Comparison of ENCODE assay signal across 9 mouse cellular contexts in the genomic region with DNA sequence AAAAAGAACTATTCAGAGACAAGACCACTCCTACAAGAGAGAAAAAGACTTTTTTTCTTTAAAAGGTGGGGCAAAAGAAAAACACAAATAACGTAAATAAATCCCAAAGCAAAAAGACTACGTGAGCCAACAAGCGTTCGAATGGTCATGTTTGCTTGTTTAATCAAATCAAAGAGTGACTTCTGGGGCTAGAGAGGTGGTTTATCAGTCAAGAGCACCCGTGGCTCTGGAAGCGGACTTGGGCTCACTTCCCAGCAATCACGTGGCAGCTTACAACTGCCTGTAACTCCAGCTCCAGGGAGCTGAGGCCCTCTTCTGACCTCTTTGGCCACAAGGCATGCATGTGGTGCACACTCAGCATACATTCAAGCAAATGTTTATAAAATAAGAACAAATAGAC. TPM values are rescaled to one million over a fixed set of nuclear protein-coding genes. Genes with fewer than 3 reads are reported as not detected.
DNase-seq lines count a peak whose midpoint lies in the region; ATAC-seq lines count a peak whose summit lies in the region.
"Had no signal": no experiment of that assay in that cellular context is flagged by ENCODE, and none has a peak within 500 bp of the region (broad histone marks: within the 10 kb centered on the region; RNA-seq: fewer than 3 reads in every experiment).

No protein-coding gene starts in this region.

- H3K4me3 ChIP-seq in forebrain, embryonic 16.5 days (replicated peaks; ENCODE audit: low read length): no peak overlapping the region
- no peak overlapping the region for H3K4me3 ChIP-seq in midbrain, embryonic 16.5 days (ENCODE audit: low read depth, low read length)
- H3K4me3 ChIP-seq: neural tube, embryonic 12.5 days had no signal

- H3K9ac ChIP-seq in forebrain, embryonic 16.5 days (replicated peaks; ENCODE audit: low read depth, low read length): no peak overlapping the region
- no peak overlapping the region for H3K9ac ChIP-seq in midbrain, embryonic 16.5 days (ENCODE audit: low read depth, low read length)
- H3K9ac ChIP-seq: neural tube, embryonic 12.5 days had no signal

- H3K27ac ChIP-seq in forebrain, embryonic 16.5 days (ENCODE audit: low read length): no peak overlapping the region
- no peak overlapping the region for H3K27ac ChIP-seq in midbrain, embryonic 16.5 days (ENCODE audit: low read length)
- H3K27ac ChIP-seq: neural tube, embryonic 12.5 days had no signal

- no peaks in the 10 kb centered on the region for H3K27me3 ChIP-seq in forebrain, embryonic 16.5 days (replicated peaks; ENCODE audit: control insufficient read depth, insufficient read depth, low read length)
- no peaks in the 10 kb centered on the region for H3K27me3 ChIP-seq in midbrain, embryonic 16.5 days (ENCODE audit: control insufficient read depth, insufficient read depth, low read depth, low read length)
- H3K27me3 ChIP-seq: neural tube, embryonic 12.5 days had no signal

- H3K4me2 ChIP-seq in forebrain, embryonic 16.5 days (ENCODE audit: low read length): no peak overlapping the region
- H3K4me2 ChIP-seq in midbrain, embryonic 16.5 days (ENCODE audit: low read length): no peak overlapping the region
- H3K4me2 ChIP-seq: neural tube, embryonic 12.5 days had no signal

- H3K4me1 ChIP-seq in forebrain, embryonic 16.5 days (replicated peaks; ENCODE audit: control insufficient read depth, insufficient read depth, low read length): no peaks in the 10 kb centered on the region
- no peaks in the 10 kb centered on the region for H3K4me1 ChIP-seq in midbrain, embryonic 16.5 days (ENCODE audit: control insufficient read depth, insufficient read depth, low read length)
- H3K4me1 ChIP-seq: neural tube, embryonic 12.5 days had no signal

- ATAC-seq in megakaryocyte progenitor cell, adult 5-6 weeks (replicated peaks; ENCODE audit: poor library complexity): peak; percentile 70
- ATAC-seq in forebrain, embryonic 16.5 days: no peak
- no peak for ATAC-seq in midbrain, embryonic 16.5 days

- WGBS in forebrain, embryonic 16.5 days: 69% methylated on average over 7 of the region's 7 CpGs
- WGBS in midbrain, embryonic 16.5 days: 57% methylated on average over 7 of the region's 7 CpGs

- no peaks in the 10 kb centered on the region for H3K9me3 ChIP-seq in forebrain, embryonic 16.5 days (ENCODE audit: control insufficient read depth, low read length)
- no peaks in the 10 kb centered on the region for H3K9me3 ChIP-seq in midbrain, embryonic 16.5 days (replicated peaks; ENCODE audit: control insufficient read depth, low read length, poor library complexity, severe bottlenecking)
- H3K9me3 ChIP-seq: neural tube, embryonic 12.5 days had no signal

- DNase-seq in cerebellum, postnatal 10 days: peak; percentile 41 to 58
- no peak for DNase-seq in cerebellum, postnatal 4 days (ENCODE audit: low spot score in 2 of 2)
- peak; percentile 76 for DNase-seq in adrenal gland, postnatal 14 days
- DNase-seq in heart, adult 8-10 months (ENCODE audit: low spot score): peak; percentile 86
- peak; percentile 78 for DNase-seq in kidney, postnatal 14 days

- no peaks in the 10 kb centered on the region for H3K36me3 ChIP-seq in forebrain, embryonic 16.5 days (ENCODE audit: control insufficient read depth, insufficient read depth)
- H3K36me3 ChIP-seq in midbrain, embryonic 16.5 days (ENCODE audit: control insufficient read depth, insufficient read depth, low read length): no peaks in the 10 kb centered on the region
- H3K36me3 ChIP-seq: neural tube, embryonic 12.5 days had no signal

RNA-seq across cellular contexts. Expression of a gene that starts 35.4 kb away (rescaled TPM):
- 105 and 106 TPM in 2 replicates for total RNA-seq in adrenal gland, postnatal 14 days (2021)
- total RNA-seq in heart, adult 8-10 months (2022): 100 to 1,000 TPM; 116 to 131 (median 129) TPM
- total RNA-seq in megakaryocyte progenitor cell, adult 5-6 weeks (2015): 42.7 and 46.2 TPM in 2 replicates
- 36.6 and 39.2 TPM in 2 replicates for total RNA-seq in megakaryocyte progenitor cell, adult 5-6 weeks (2017)
- polyA plus RNA-seq in forebrain, embryonic 16.5 days (2015; fragmentation: Nextera tagmentation; extraction: Ambion mirVana): 8.9 and 10.7 TPM in 2 replicates
- polyA plus RNA-seq in midbrain, embryonic 16.5 days (2015; fragmentation: Nextera tagmentation; extraction: Ambion mirVana): 10.4 and 11.1 TPM in 2 replicates

RNA-seq across cellular contexts. Expression of a gene that starts 43.7 kb away (rescaled TPM):
- 80.3 and 82.7 TPM in 2 replicates for total RNA-seq in adrenal gland, postnatal 14 days (2021)
- 10 to 100 TPM; 18.7 to 28.6 (median 22.0) TPM for total RNA-seq in heart, adult 8-10 months (2022)
- total RNA-seq in megakaryocyte progenitor cell, adult 5-6 weeks (2015): 32.2 and 33.3 TPM in 2 replicates
- 34.7 and 36.3 TPM in 2 replicates for total RNA-seq in megakaryocyte progenitor cell, adult 5-6 weeks (2017)
- 55.9 and 56.1 TPM in 2 replicates for polyA plus RNA-seq in forebrain, embryonic 16.5 days (2015; fragmentation: Nextera tagmentation; extraction: Ambion mirVana)
- 48.0 and 51.7 TPM in 2 replicates for polyA plus RNA-seq in midbrain, embryonic 16.5 days (2015; fragmentation: Nextera tagmentation; extraction: Ambion mirVana)

RNA-seq across cellular contexts. Expression of a gene that starts 49.8 kb away (rescaled TPM):
- 0.59 TPM in 1 of 2 replicates, not detected in the other for total RNA-seq in adrenal gland, postnatal 14 days (2021)
- not detected for total RNA-seq in heart, adult 8-10 months (2022)
- not detected in 2 replicates for total RNA-seq in megakaryocyte progenitor cell, adult 5-6 weeks (2015)
- total RNA-seq in megakaryocyte progenitor cell, adult 5-6 weeks (2017): not detected in 2 replicates
- polyA plus RNA-seq in forebrain, embryonic 16.5 days (2015; fragmentation: Nextera tagmentation; extraction: Ambion mirVana): not detected in 2 replicates
- polyA plus RNA-seq in midbrain, embryonic 16.5 days (2015; fragmentation: Nextera tagmentation; extraction: Ambion mirVana): not detected in 2 replicates
- polyA plus RNA-seq: neural tube, embryonic 12.5 days had no signal

Comparison
In these comparisons a context has a peak if more than half of its experiments do, and no peak if none do; other contexts are left out.
1. DNase-seq: peak in cerebellum, postnatal 10 days (2 of 2), adrenal gland, postnatal 14 days (single experiment), heart, adult 8-10 months (single experiment) and kidney, postnatal 14 days (single experiment); none in cerebellum, postnatal 4 days (0 of 2).